Mouse (Mus musculus) heart, embryonic 13.5 days (tissue): ENCODE measurements at regions not wholly inside any gene's neighbourhood (a gene's known extent, or its start where the extent isn't known, plus 50 kb on each side); places are given as distances from the start of the nearest gene placed in this dataset.

Experiments
- ATAC-seq: fragments of 200-750 bp; cut with Nextera tagmentation; 2 replicates; pipeline ENCODE4 v1.8.0; 2017; ENCODE audit warnings: moderate TSS enrichment; ENCODE audit not compliant: insufficient number of reproducible peaks, low FRiP score, low TSS enrichment; ENCODE audit errors: extremely low read depth
- H3K27ac ChIP-seq: fragments of 300-500 bp; sonication (generic); replicated peaks from 2 replicates; pipeline ENCODE4 v1.5.1; 2015; ENCODE audit warnings: moderate library complexity, mild to moderate bottlenecking, inconsistent platforms
- H3K27me3 ChIP-seq: fragments of 300-500 bp; sonication (generic); replicated peaks from 2 replicates; pipeline ENCODE4 v1.6.1; 2015; ENCODE audit warnings: mild to moderate bottlenecking, inconsistent platforms
- H3K36me3 ChIP-seq: fragments of 300-500 bp; sonication (generic); 2 replicates; pipeline ENCODE4 v1.6.1; 2015; ENCODE audit warnings: mild to moderate bottlenecking, inconsistent platforms
- H3K4me1 ChIP-seq: fragments of 300-500 bp; sonication (generic); 2 replicates; pipeline ENCODE4 v1.6.1; 2015; ENCODE audit warnings: inconsistent platforms
- H3K4me2 ChIP-seq: fragments of 300-500 bp; sonication (generic); 2 replicates; pipeline ENCODE4 v1.6.1; 2015; ENCODE audit warnings: inconsistent platforms, mild to moderate bottlenecking, moderate library complexity
- H3K4me3 ChIP-seq: fragments of 300-500 bp; sonication (generic); 2 replicates; pipeline ENCODE4 v1.5.1; 2015; ENCODE audit warnings: moderate library complexity, mild to moderate bottlenecking, inconsistent platforms
- H3K9ac ChIP-seq: fragments of 300-500 bp; sonication (generic); 2 replicates; pipeline ENCODE4 v1.6.1; 2015; ENCODE audit warnings: inconsistent platforms, mild to moderate bottlenecking, moderate library complexity
- H3K9me3 ChIP-seq: fragments of 300-500 bp; sonication (generic); 2 replicates; pipeline ENCODE4 v1.6.1; 2016; ENCODE audit warnings: inconsistent platforms
- WGBS: fragments of 180-500 bp; shearing (Covaris S2); methylation state at CpG from one replicate; pipeline ENCODE4 v1.1.7; 2015; ENCODE audit warnings: mixed read lengths; 5-methylcytosine and 5-hydroxymethylcytosine counted together

DNA sequence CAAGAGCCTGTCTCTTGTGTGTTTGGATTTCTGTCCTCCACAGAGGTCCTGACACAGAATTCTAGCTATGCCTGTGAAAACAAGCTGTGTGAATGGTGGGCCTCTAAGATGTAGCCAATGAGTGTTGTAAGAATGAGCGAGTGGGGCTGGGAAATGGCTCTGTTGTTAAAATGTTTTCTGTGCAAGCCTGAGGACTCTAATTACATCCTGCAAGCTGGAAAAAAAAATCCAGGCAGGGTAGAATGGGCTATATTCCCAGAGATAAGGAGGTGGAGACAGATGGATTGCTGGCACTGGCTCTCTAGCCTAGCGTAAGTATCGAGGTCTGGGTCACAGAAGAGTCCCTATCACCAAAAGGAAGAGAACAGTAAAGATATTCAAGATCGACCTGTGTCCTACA, 731.5 kb upstream of the Adgrl2 start:
- Histone ChIP-seq H3K4me1 (peaks cover 57% of the 10 kb centered on the region), H3K27me3 (no peaks in the 10 kb centered on the region), H3K9ac (no peak overlapping the region), H3K4me2 (peak overlapping the region; percentile 8; the same call in 1 of the 2 replicates), H3K4me3 (no peak overlapping the region), H3K27ac (peak overlapping the region; percentile 71), H3K9me3 (peaks cover 3% of the 10 kb centered on the region; the same call in 1 of the 2 replicates), H3K36me3 (no peaks in the 10 kb centered on the region)
- WGBS = 15% methylated on average over 4 of the region's 4 CpGs
- peak; percentile 54; the same call in 1 of the 2 replicates for ATAC-seq

GRCm38 (mm10) chr3:149720306-149720705, 730.0 kb upstream of the Adgrl2 start:
- Histone ChIP-seq H3K4me1 (peaks cover 42% of the 10 kb centered on the region), H3K4me2 (no peak overlapping the region), H3K9me3 (peaks cover 3% of the 10 kb centered on the region; the same call in 1 of the 2 replicates), H3K27ac (no peak overlapping the region), H3K9ac (no peak overlapping the region), H3K36me3 (no peaks in the 10 kb centered on the region), H3K4me3 (no peak overlapping the region), H3K27me3 (no peaks in the 10 kb centered on the region)
- WGBS = 45% methylated on average over 6 of the region's 6 CpGs
- no peak for ATAC-seq

GRCm38 (mm10) chr3:149705724-149706123, 715.4 kb upstream of the Adgrl2 start:
- Histone ChIP-seq H3K4me1 (no peaks in the 10 kb centered on the region), H3K27me3 (no peaks in the 10 kb centered on the region), H3K4me3 (no peak overlapping the region), H3K9me3 (no peaks in the 10 kb centered on the region), H3K9ac (no peak overlapping the region), H3K36me3 (no peaks in the 10 kb centered on the region), H3K27ac (no peak overlapping the region), H3K4me2 (no peak overlapping the region)
- 87% methylated on average over 10 of the region's 10 CpGs for WGBS
- ATAC-seq = no peak

- no peak for ATAC-seq
- Histone ChIP-seq H3K9me3 (no peaks in the 10 kb centered on the region), H3K9ac (no peak overlapping the region), H3K27ac (no peak overlapping the region), H3K36me3 (no peaks in the 10 kb centered on the region), H3K4me3 (no peak overlapping the region), H3K27me3 (no peaks in the 10 kb centered on the region), H3K4me2 (no peak overlapping the region), H3K4me1 (no peaks in the 10 kb centered on the region)
- 82% methylated on average over 12 of the region's 12 CpGs for WGBS
Measured at GRCm38 (mm10) chr3:149705322-149705721, 715.0 kb upstream of the Adgrl2 start.

DNA sequence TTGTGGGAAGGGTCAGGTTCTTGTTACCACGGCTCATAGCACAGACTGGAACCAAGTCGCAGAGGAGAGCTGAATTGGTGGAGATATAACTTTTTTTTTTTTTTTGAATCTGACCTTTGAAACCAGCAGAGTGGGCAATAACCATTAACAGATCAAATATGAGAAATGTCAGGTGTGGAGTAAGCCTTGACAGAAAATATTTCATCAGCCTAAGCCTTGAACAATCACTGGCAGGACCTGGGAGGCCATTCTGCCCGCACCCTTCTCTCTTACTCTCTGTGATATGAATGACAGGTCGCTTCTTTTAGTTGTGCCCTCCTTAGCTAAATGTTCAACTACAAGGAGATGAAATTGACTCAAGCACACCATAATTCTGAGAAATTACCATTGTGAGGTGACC, 714.1 kb upstream of the Adgrl2 start:
- no peaks in the 10 kb centered on the region for H3K9me3 ChIP-seq
- no peak overlapping the region for H3K4me3 ChIP-seq
- no peak overlapping the region for H3K27ac ChIP-seq
- WGBS = 84% methylated on average over 4 of the region's 4 CpGs
- no peaks in the 10 kb centered on the region for H3K36me3 ChIP-seq
- H3K9ac ChIP-seq = no peak overlapping the region
- H3K4me2 ChIP-seq = no peak overlapping the region
- H3K27me3 ChIP-seq = no peaks in the 10 kb centered on the region
- ATAC-seq = no peak
- H3K4me1 ChIP-seq = no peaks in the 10 kb centered on the region

GRCm38 (mm10) chr3:149683561-149683960, 693.2 kb upstream of the Adgrl2 start:
- Histone ChIP-seq H3K4me1 (no peaks in the 10 kb centered on the region), H3K9me3 (no peaks in the 10 kb centered on the region), H3K4me3 (no peak overlapping the region), H3K36me3 (no peaks in the 10 kb centered on the region), H3K27ac (no peak overlapping the region), H3K27me3 (no peaks in the 10 kb centered on the region), H3K4me2 (no peak overlapping the region), H3K9ac (no peak overlapping the region)
- WGBS = 68% methylated on average over 4 of the region's 4 CpGs
- ATAC-seq = no peak

- WGBS = 71% methylated on average over 5 of the region's 5 CpGs
- no peak for ATAC-seq
- Histone ChIP-seq H3K4me1 (no peaks in the 10 kb centered on the region), H3K4me3 (no peak overlapping the region), H3K27ac (no peak overlapping the region), H3K4me2 (no peak overlapping the region), H3K9ac (no peak overlapping the region), H3K27me3 (no peaks in the 10 kb centered on the region), H3K9me3 (no peaks in the 10 kb centered on the region), H3K36me3 (no peaks in the 10 kb centered on the region)
Measured at GRCm38 (mm10) chr3:149682246-149682645, 691.9 kb upstream of the Adgrl2 start.

- Histone ChIP-seq H3K36me3 (no peaks in the 10 kb centered on the region), H3K9me3 (no peaks in the 10 kb centered on the region; the same call in 1 of the 2 replicates), H3K4me3 (no peak overlapping the region), H3K4me2 (no peak overlapping the region), H3K4me1 (peaks cover 5% of the 10 kb centered on the region; the same call in 1 of the 2 replicates), H3K27me3 (no peaks in the 10 kb centered on the region), H3K9ac (no peak overlapping the region), H3K27ac (no peak overlapping the region)
- no peak for ATAC-seq
Measured at GRCm38 (mm10) chr3:149673926-149674325, 683.6 kb upstream of the Adgrl2 start.

GRCm38 (mm10) chr3:149664624-149665023, 674.3 kb upstream of the Adgrl2 start:
- Histone ChIP-seq H3K27ac (no peak overlapping the region), H3K4me3 (no peak overlapping the region), H3K4me2 (no peak overlapping the region), H3K9me3 (no peaks in the 10 kb centered on the region), H3K36me3 (no peaks in the 10 kb centered on the region), H3K9ac (no peak overlapping the region), H3K4me1 (peaks cover 4% of the 10 kb centered on the region), H3K27me3 (no peaks in the 10 kb centered on the region)
- 88% methylated on average over 3 of the region's 3 CpGs for WGBS
- ATAC-seq = no peak

GRCm38 (mm10) chr3:149638324-149638723, 648.0 kb upstream of the Adgrl2 start:
- WGBS = 71% methylated on average over 2 of the region's 2 CpGs
- ATAC-seq = no peak
- Histone ChIP-seq H3K4me3 (no peak overlapping the region), H3K9ac (no peak overlapping the region), H3K4me1 (no peaks in the 10 kb centered on the region), H3K4me2 (no peak overlapping the region), H3K9me3 (no peaks in the 10 kb centered on the region), H3K27me3 (no peaks in the 10 kb centered on the region), H3K36me3 (no peaks in the 10 kb centered on the region), H3K27ac (no peak overlapping the region)

DNA sequence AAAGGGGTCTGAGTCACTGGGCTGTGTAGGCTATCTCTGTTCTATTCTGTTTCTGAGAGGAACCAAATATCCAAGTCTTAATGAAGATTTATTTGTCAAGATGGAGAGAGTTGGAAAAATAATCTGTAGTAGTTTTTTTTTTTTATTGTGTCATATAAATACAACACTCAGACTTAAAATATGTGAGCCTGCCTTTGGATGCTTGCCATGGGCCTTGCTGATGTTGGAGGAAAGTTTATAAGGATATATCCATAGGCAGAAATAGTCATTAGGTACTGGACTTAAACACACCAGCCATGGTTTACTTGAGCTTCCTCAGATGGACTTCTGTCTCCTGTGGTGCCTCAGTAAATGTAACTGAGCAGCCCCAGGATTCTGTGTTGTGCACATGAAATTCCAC, 635.8 kb upstream of the Adgrl2 start:
- no peak for ATAC-seq
- no peaks in the 10 kb centered on the region for H3K4me1 ChIP-seq

GRCm38 (mm10) chr3:149625497-149625896, 635.1 kb upstream of the Adgrl2 start:
- Histone ChIP-seq H3K4me3 (no peak overlapping the region), H3K4me2 (no peak overlapping the region), H3K36me3 (no peaks in the 10 kb centered on the region), H3K4me1 (no peaks in the 10 kb centered on the region), H3K27ac (no peak overlapping the region), H3K9ac (no peak overlapping the region), H3K27me3 (no peaks in the 10 kb centered on the region), H3K9me3 (no peaks in the 10 kb centered on the region)
- WGBS = 65% methylated on average over 1 of the region's 1 CpGs
- no peak for ATAC-seq

More for the DNA sequence above, 635.8 kb upstream of the Adgrl2 start:
- H3K36me3 ChIP-seq = no peaks in the 10 kb centered on the region
- no peak overlapping the region for H3K4me2 ChIP-seq
- no peak overlapping the region for H3K9ac ChIP-seq
- no peaks in the 10 kb centered on the region for H3K27me3 ChIP-seq
- H3K4me3 ChIP-seq = no peak overlapping the region
- no peak overlapping the region for H3K27ac ChIP-seq
- no peaks in the 10 kb centered on the region for H3K9me3 ChIP-seq
